Mouse (Mus musculus): ENCODE measurements at regions not wholly inside any gene's neighbourhood (a gene's known extent, or its start where the extent isn't known, plus 50 kb on each side); places are given as distances from the start of the nearest gene placed in this dataset.
A peak's percentile ranks its signal among the peaks of the same experiment; 100 is the strongest.

DNA sequence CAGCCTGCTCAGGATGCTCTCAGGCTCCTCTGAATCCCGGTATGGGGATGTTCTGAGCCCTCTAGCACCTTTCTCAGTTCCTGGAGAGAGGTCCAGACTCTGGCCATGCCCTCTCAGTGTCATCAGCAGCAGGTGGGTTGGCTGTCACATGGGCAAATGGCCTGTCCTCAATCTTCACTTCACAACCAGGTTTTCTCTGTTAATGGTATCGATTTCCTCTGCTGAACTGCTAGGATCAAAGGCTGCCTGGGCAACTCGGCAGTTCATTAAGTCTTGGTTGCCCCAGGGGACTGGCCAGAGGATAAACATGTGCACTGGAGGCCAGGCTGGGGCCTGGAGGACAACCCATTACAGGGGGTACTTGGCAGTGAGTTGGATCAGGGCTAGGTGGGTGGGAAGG lies 156.2 kb downstream of the Trim29 start:
- no peak for DNase-seq (ENCODE audit: low read depth, low spot score)

DNA sequence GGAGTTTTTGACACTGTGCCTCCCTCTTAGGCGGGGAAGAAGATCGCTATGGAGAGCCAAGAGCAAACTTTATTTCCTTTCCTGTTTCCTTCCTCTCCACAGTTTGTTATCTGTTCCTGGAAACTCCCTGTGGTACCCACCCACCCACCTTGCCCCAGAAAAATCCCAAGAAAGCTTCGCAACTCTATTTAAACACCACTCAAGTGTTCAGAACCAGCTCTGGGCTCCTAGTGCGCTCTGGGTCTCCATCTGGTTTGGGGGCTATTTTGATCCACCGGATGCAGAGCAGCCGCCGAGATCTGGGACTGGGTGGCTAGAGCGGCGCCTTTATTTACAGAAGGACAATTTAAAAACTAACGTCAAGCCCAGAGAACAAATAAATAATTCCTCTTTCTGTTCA lies 158.6 kb downstream of the Trim29 start:
- DNase-seq (ENCODE audit: low read depth, low spot score): no peak

DNA sequence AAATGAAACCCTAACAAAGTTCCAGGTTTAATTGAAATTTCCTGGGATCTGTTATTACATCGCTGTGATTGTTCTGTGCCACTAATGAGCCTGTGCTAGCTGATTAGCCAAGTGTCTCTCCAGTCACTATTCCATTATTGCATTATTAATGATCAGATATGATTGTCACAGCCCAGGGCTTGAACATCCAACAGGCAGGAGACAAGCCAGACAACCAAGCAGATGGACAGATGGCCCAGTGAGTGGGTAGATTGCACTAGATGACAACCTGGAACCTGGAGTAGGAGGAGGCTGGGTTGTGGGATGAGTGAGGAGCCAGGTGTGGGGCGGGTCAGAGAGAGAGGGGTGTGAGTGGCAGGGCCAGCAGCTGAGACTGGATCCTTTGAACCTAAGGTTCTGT lies 161.6 kb downstream of the Trim29 start:
- no peak for DNase-seq (ENCODE audit: low read depth, low spot score)

DNA sequence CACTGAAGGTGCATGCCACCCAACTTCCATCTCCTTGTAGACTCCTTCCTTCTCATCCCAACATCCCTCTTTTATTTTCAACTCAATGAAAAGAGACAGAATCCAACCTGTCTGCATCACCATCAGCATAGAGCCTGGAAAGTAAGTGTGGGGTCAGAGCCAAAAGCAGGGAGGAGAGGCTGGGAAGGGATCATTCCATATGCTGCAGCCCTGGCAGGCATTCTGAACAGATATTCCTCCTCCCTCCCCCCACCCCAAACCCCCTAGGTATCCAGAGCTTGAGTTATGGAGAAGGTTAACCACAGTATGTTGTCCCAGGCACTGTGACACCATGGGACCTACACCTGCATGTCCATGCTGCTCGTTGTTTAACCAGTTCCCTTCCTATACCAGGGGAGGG lies 162.5 kb downstream of the Trim29 start:
- no peak for DNase-seq (ENCODE audit: low read depth, low spot score)

DNA sequence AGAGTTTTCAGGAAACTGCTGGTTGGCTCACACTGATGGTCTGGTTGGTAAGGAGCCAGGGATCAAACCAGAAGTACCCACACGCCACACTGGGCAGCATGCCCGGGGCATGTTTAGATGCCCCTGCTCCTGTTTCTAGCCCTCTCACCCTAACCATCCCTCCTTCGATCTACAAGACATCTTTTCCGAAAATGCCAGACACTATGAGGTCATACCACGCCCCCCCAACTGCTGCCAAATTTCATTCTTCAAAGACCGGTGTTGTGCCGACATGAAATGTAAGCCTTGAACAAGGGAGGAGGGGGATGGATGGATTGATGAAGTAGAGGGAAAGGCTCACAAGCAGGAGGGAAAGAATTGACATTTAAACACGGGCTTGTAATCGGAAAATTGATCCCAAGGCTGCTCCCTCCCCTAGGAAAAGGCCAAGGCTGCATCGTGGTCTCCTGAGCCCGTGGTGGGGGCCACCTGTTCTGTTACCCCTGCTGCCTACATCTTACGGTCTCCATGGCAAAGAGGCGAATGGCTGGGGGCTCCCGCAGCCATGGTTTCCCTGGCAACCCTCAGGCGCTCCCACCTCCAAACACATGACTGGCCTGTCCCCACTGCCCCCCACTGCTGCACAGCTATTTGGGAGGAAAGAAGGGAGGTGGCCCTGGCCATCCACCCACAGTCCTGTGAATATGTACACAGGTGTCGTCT lies 163.1 kb downstream of the Trim29 start:
- DNase-seq (ENCODE audit: low read depth, low spot score): no peak

DNA sequence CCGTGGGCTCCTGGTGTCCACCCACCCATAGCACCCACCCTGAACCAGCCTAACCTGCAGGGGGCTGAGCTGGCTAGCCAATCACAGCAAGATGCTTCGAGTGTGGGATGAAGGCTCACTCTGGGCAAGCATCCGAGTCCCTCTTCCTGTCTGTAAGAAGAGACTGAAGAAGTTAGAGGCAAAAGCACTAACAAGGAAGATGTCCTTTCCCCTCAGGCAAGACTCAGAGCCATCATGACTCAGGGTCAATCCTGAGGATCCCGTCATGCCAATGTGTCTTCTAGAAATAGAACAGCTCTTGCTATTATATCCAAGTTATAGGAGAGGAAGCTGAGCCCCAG lies 163.6 kb downstream of the Trim29 start:
- no peak for DNase-seq (ENCODE audit: low read depth, low spot score)

DNA sequence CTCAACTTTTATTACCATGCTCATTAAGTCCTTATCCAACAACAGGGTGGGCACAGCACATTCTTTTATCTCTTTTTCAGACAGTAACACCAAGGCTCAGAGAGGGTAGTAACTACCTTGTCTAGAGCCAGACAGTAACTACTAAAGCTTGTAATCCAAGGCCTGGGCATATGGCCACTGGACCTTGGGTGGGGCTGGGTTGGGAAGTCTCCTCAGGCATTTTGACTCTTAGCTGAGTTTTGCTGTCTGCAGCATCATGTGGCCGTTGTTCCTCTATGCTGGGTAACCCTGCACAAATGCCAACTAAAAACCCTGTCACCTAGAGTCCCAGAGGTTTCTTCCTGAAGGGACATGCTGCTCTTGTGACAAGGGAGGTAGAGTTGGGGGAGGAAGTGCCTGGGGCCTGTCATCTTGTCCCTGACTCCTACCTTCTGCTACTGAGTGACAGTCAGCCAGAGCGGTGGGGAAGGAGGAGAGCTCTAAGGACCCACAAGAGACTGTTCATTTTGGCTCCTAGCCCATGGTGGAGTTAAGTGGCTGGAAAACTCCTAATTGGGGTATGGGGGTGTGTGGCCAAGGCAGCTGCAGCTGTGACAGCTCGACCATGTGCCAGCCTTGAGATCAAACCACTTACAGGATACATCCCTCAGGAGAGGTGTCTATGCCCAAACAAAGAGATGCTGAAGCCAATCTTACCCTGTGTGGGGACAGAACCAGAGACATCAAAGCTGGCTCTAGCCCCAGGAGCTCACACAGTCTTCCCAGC lies 170.4 kb downstream of the Trim29 start:
- no peak for DNase-seq (ENCODE audit: low read depth, low spot score)

DNA sequence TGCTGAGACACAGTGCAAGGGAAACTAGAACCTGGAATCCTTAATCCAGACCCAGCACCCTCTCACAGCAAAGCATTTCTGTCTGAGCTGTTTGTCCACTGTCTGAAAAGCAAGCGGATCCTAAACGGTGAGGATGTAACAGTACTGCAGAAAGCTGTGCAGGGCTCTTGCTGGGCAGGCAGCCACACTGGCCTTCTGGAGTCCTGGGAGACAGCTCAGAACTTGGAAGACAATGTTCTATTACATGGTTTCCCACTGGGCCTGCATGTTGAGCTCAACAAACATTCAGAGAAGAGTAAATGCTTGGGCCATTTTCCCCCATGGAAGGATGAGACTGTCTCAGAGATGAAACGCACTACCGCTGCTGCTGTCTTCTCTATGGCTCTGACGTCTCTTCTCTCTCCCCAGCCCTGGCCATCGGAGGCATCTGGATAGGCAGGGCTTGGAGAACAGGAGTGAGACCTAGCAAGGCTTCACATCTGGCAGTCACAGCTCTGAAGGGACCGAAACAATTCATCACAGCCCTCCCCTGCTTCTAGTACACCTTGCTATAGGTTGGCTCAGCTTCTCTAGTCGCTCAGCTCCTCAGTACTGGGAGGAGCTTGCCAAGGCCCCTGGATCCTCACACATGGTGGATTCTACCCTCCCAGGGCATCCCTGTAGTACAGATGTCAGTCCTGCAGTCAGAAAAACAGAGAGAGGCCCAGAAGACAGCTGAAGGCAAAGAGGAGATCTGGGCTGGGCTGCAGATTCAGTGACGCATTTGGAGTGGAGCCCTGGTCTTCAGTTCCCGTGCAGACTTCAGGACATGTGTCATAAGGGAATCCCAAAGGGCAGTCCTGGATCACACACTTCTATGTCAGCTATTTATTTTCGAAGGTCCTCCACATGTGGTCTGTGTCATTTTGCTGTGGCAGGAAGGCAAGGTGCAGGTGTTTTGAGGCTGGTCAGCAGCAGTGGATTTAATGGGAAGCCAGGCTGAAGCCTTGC lies 171.7 kb downstream of the Trim29 start:
- no peak for DNase-seq (ENCODE audit: low read depth, low spot score)

DNA sequence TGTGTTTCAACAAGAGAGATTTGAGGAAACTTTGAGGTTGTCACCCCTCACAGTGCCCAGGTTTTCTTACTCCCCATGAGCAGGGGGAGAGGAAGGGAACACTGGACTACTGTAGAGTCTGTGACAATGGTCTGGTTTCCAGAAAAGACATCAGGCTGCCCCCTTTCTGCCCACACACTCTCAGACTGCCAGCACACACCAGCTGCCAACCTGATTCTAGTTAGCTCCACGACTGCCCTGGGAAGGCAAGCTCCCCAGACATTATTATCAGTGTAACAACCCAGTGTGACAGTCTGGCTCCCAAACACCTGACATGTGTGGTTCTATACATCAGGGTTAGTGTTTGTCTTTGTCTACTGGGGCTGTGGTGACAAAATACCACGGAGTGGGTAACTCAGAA lies 172.5 kb downstream of the Trim29 start:
- no peak for DNase-seq (ENCODE audit: low read depth, low spot score)

DNA sequence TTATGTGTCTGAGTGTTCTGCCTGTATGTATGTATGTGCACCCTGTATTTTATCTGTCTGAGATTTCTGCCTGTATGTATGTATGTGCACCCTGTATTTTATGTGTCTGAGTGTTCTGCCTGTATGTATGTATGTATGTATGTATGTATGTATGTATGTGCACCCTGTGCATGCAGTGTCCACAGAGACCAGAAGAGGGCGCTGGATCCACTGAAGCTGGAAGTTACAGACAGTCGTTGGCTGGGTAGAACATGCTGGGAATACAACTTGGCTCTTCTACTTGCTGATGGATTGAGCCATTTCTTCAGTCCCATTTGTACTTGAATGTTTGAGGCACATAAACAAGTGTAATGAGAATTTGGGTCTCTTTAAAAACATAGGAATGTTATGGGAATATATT lies 173.3 kb downstream of the Trim29 start:
- no peak for DNase-seq (ENCODE audit: low read depth, low spot score)

DNA sequence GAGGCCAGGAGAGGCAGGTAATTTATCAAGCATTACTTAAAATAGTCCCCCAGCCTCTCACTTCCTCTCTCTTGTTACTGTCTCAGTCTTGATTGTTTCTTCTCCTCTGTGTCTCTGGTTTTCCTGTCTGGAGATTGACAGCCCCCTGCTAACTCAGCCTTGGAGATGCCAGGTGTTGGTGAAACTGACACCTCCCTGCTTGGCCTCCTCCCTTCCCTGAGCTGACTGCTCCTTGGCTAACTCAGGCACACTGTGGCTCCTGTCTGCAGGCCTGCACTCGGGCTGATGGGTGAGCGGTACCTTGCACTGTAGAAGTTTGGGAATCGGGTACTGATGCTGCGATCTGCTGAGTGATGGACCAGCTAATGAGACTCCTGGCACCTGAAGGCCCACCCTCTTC lies 176.1 kb downstream of the Trim29 start:
- DNase-seq (ENCODE audit: low read depth, low spot score): no peak

DNA sequence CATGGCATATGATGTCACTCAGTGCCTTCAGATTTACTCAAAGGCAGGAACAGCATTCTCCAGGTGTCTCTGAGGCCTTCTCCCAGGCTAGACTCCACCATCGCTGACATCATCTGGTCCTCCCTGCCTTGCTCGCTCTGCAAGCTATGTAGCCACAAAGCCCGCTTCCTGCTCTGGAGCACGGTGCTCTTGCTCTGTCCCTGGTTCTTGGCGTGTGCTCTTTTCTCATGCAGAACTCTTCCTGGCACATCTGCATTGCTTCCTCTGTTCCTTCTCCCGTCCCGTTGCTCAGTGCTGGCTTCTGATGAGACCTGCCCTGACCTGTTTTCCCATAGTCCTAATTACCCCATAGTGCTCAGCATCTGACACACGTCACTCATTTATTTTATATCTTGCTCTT lies 178.6 kb downstream of the Trim29 start:
- no peak for DNase-seq (ENCODE audit: low read depth, low spot score)

DNA sequence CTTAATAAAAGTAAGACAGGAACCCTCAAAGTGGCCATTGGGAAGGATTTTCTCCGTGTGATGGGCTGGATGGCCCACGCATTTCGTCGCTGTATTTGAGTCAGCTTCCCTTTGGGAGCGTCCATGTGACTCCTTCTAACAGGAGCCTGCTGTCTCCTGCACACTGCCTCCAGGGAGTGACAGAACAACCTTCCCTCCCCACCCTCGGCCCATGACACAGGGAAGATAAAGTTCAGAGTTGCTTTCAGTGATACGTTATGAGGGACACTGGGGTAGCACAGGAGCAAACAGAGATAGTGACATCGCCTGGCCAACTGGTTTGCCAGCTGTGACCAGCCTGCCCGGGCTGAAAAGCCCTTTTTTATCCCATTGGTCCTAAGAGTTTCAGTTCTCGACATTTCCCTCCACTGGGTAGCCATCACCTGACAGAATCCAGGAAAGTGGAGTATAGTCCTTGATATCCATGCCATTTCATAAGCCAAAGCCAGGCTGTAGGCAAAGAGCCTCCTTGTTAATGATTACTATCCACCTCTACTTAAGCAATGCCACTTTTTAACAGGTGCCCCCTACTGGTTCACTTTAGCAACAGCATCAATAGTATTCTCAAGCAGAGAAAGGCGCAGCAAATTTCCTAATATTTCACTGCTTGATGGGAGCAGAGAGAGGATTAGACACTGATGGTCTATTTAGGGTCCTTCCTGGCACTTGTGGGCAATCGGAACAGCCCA lies 180.5 kb downstream of the Trim29 start:
- DNase-seq (ENCODE audit: low read depth, low spot score): peak; percentile 20

DNA sequence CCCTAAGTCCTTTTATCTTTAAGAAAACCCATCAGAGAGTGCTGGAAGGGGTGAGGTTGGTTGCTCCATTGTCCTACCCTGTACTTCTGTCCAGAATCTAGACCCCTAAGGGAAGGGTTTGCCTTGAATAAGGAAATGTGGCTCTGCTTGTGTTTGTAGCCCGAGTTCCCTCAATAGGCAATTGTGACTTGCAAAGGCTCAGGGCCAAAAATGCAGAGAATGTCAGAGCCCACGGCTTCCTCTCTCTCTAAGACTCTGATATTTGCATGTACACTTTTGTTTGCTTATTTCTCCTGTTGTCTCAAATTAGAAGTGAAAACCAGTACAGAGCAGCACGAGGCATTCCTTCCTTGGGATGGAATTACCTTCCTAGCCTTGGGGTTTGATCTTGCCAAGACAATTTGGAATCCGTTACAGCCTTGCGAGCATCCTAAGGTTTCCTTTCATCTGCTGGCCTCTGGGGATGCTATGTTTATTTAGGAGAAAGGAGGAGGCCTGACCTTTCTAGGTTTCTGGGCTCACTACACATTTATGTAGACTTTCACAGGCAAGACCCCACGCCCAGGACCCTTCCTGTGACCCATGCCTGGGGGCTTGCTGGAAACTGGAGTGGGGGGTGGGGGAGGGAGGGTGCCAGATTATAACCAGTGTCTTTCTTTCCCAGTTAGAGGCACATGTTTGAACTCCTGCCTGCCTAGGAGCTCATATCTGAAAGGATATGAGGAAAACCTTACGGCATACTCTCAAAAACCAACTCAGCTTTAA lies 181.8 kb downstream of the Trim29 start:
- DNase-seq (ENCODE audit: low read depth, low spot score): no peak

DNA sequence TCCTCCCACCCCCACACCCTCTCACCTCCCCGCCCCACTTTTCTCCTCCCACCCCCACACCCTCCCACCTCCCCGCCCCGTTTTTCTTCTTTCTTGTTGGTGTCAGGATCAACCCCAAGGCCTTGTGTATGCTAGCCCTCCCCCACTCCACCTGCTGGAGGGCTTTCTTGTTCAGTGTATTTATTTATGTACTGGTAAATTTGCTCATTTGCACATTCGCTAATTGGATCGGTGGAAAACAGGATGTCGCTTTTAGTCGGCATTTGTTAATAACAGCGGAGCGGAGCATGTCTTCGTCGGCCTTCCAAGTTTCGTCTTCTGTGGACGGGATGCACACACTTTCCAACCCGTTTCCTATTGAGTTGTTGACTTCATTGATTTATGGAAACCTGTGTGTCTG lies 187.9 kb downstream of the Trim29 start:
- no peak for DNase-seq (ENCODE audit: low read depth, low spot score)

DNA sequence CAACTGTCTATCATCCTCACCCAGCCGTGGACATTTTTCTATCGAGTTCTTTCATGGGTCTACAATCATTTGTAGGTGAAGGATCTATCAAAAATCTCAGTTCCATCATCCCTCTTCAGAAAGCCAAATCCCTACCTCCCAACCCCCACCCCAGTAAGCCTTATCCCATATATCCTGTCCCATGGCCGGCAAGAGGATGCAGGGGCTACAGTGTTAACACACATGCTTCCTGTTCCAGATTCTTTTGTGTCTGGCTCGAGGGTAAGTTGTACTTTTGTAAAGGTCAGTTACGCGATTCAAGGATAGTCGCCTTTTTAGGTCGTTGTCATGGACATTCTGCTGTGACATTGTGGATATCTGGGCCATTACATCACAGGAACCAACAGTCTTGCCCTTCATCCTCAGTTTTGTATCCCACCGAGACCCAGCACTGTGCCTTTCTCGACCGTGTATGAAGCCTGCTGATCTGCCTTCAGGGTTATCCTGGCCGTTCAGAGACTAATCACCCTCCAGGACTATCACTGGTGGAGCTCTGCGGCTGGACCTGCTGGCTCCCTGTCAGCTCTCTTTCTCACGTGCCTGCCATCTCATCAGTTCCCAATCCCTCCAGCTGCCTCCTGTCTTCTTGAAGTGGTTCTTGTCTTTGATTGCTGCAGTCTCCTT lies 193.8 kb downstream of the Trim29 start:
- no peak for DNase-seq (ENCODE audit: low read depth, low spot score)

DNA sequence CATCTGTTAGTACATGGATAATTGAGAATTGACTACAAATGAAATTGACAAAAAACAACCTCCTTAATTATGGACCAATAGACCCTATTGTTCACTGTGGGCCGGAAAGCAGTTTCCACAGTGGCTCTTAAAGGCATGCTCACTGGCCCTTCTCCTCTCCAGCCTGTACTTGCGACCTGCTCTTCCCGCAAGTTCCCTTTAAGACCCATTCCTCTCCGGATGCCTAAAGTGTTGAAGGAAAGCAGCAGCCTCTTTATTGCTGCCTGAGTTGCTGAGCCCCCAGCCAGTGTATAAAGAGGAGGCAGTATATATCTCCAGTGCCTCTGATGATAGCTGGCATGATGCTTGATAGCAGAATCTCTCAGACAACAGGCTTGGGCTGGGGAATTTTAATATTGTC lies 195.2 kb downstream of the Trim29 start:
- DNase-seq (ENCODE audit: low read depth, low spot score): no peak

DNA sequence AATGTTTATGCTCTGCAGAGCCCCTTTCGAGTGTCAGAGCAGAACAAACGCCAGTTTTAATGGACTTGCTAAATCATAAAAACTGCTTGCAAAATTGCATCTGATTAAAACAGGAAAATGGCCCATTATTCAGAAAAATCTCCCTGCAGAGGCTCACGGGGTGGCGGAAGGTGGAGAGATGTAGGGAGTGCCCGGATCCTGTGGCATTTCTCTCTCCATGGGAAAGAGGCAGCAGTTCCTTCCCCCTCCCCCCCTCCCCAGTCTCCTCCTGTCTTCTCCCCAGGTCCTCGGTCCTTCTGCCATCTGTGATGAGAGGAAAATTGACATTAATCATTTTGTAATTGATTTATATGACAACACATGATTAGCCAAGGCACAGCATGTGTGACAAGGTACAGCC lies 195.6 kb downstream of the Trim29 start:
- no peak for DNase-seq (ENCODE audit: low read depth, low spot score)

DNA sequence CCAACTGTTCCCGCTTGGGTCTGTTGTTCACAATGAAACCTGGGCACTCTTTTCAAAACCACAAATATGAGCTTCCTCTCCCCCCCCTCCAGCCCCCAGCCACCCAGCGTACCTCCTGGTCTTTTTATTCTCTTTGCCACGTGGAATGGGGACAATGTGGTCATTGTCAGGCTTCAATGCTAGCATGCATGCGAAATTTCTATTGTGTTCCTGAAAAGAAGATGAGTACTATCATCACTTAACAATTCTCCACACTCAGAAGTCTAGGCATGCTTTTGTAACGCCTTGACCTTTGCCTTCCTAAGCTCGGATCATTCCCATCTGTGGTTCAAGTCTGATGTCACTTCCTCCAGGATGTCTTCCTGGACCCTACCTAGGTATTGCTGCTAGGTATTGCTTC lies 202.2 kb downstream of the Trim29 start:
- no peak for DNase-seq (ENCODE audit: low read depth, low spot score)

DNA sequence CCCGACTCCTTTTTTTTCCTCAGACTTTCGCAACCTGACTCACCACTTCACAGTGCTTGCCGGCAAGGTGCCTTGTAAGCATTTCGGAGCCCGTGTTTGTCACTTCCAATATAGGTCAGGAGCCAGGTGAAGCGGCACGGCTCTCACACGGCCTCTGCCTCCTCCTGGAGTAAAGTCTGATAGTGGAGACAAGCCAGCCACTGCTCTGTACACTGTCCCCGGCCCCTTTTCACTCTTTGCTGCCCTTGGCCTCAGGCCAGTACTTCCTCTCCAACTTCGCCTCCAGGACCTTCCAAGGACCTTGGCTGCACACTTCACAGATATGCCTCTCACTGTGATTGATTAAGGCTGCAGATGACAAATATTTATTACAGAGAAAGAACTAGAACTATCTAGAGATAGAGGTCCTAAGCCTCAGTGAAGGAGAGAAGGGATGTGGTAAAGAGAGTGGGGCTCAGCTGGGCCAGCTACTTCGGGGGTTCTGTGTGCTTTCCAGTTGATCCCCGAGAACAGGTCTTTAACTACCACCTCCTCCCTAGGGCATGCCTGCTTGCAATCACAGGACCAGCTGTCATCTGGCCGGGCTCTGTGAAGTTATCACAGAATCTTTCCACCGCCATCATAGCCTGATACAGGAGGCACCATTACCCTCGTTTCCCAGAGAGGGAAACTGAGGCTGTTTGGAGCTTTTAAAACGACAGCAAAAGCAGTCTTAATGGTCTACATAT lies 204.2 kb downstream of the Trim29 start:
- no peak for DNase-seq (ENCODE audit: low read depth, low spot score)

Data from embryo, embryonic 11.5 days (tissue).